Mouse (Mus musculus) thymus, adult 2 months (tissue): ENCODE data around the gene Zfp655.

Experiments
- CTCF ChIP-seq: fragments of 200-500 bp; IDR thresholded peaks from 2 replicates; pipeline ENCODE4 v1.5.1; 2012; ENCODE audit warnings: mild to moderate bottlenecking, control low read depth, low read length, moderate library complexity, borderline replicate concordance; ENCODE audit not compliant: control insufficient read depth, poor library complexity, insufficient read depth; ENCODE audit errors: extremely low read depth
- POLR2A ChIP-seq: fragments of 200-500 bp; IDR thresholded peaks from 2 replicates; pipeline ENCODE4 v1.6.1; 2012; ENCODE audit warnings: mild to moderate bottlenecking, low read length, control low read depth, moderate library complexity; ENCODE audit not compliant: control insufficient read depth, poor library complexity, insufficient read depth; ENCODE audit errors: extremely low read depth

DNA sequence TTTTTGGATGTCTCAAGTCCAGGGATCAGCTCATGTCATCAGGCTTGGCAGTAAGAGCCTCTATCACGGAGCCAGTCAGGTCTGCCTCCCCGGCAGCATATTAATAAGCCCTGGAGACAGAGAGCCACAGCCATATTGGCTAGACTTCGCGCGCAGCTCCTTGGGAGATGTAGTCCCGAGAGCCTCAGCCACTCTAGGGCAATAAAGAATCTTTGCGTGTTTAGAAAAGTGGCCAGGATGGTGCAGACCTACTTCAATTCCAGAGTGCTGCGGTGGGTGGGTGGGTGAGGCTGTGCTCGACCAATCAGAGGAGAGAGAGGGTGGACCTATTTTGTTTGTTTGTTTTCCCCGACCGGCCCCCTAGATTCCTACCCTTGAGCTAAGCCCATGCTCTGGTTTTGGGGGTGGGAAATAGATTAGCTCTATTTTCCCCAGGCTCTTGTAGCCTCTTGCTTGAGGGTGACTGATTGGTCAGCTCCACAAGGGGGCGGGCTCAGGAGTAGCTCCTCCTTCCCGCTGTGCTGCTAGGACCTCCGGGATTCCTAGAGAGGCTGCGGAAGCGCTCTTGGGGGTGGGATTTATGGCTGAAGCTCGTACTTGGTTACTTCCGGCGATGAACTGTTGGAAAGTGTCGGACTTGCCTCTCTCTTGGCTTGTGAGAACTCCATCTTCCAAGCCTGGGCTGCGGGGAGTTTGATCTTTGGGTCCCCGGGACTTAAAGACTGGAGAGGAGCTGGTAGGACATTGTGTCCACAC is 27.4 kb upstream of the Zfp655 start, which contains the start of gene Zkscan5:
- no peak for TF ChIP-seq CTCF
- TF ChIP-seq POLR2A = no peak
